17 mouse cellular contexts compared by ENCODE assay signal in genomic region chr10:21334349-21335105, GRCm38 (mm10). TPM values are rescaled to one million over a fixed set of nuclear protein-coding genes. Genes with fewer than 3 reads are reported as not detected.
A peak's percentile ranks its signal among the peaks of the same experiment; 100 is the strongest.
DNase-seq lines count a peak whose midpoint lies in the region; ATAC-seq lines count a peak whose summit lies in the region.
"Had no signal": no experiment of that assay in that cellular context is flagged by ENCODE, and none has a peak within 500 bp of the region (broad histone marks: within the 10 kb centered on the region; RNA-seq: fewer than 3 reads in every experiment).

No protein-coding gene starts in this region.

- intact Hi-C loops in heart, postnatal 14 days (cut with DNase I) = no loop called here

- H3K27me3 ChIP-seq in heart, embryonic 12.5 days (replicated peaks) = no peaks in the 10 kb centered on the region
- H3K27me3 ChIP-seq: heart, embryonic 13.5 days; midbrain, embryonic 12.5 days had no signal

- H3K27ac ChIP-seq in heart, embryonic 12.5 days (ENCODE audit: poor library complexity, severe bottlenecking) = no peak overlapping the region
- H3K27ac ChIP-seq: heart, embryonic 13.5 days; layer of hippocampus, adult 2 months; midbrain, embryonic 12.5 days had no signal

- H3K9ac ChIP-seq in heart, embryonic 12.5 days = no peak overlapping the region
- H3K9ac ChIP-seq: heart, embryonic 13.5 days; liver, postnatal 0 days; midbrain, embryonic 12.5 days had no signal

- DNase-seq in heart, postnatal 14 days = no peak
- peak; percentile 6 for DNase-seq in lung, postnatal 36 days
- no peak for DNase-seq in lung, postnatal 10 days
- DNase-seq in thymus, postnatal 4 days = no peak
- no peak for DNase-seq in kidney, postnatal 10 days
- DNase-seq: cerebellum, adult 9-10 months; kidney, adult 2 months; liver, postnatal 0 days; retina, postnatal 1 day; thymus, adult 2 months had no signal

- no peak overlapping the region for H3K4me3 ChIP-seq in heart, embryonic 12.5 days
- H3K4me3 ChIP-seq: erythroblast, embryonic 14.5 days; heart, embryonic 13.5 days; layer of hippocampus, adult 2 months; midbrain, embryonic 12.5 days had no signal

- WGBS in heart, embryonic 12.5 days = 55% methylated on average over 7 of the region's 7 CpGs

- no peak overlapping the region for H3K4me2 ChIP-seq in heart, embryonic 12.5 days
- H3K4me2 ChIP-seq: heart, embryonic 13.5 days; midbrain, embryonic 12.5 days had no signal

- peaks cover 5% of the 10 kb centered on the region for H3K9me3 ChIP-seq in heart, embryonic 12.5 days (replicated peaks)
- H3K9me3 ChIP-seq: heart, embryonic 13.5 days had no signal

- peaks cover 4% of the 10 kb centered on the region; the same call in 1 of the 2 replicates for H3K4me1 ChIP-seq in heart, embryonic 12.5 days (replicated peaks)
- H3K4me1 ChIP-seq: midbrain, embryonic 12.5 days had no signal

- peaks cover 42% of the 10 kb centered on the region for H3K36me3 ChIP-seq in heart, embryonic 12.5 days

- ATAC-seq in heart, embryonic 12.5 days (ENCODE audit: insufficient number of reproducible peaks, low FRiP score) = peak; percentile 57; the same call in 1 of the 2 replicates
- 0 out of 2 replicates have a peak, but pooled peaks have one; percentile 28 for ATAC-seq in erythroid progenitor cell, adult 5-6 weeks (replicated peaks; ENCODE audit: low FRiP score, poor library complexity, severe bottlenecking)
- ATAC-seq: liver, postnatal 0 days had no signal

RNA-seq across cellular contexts. Expression of gene Hbs1l, which starts 38.7 kb away (rescaled TPM):
- 77.0 and 81.6 TPM in 2 replicates for polyA plus RNA-seq in heart, embryonic 12.5 days (2016; fragmentation: Nextera tagmentation; extraction: Ambion mirVana)
- total RNA-seq in heart, postnatal 14 days (2021) = 10 to 100 TPM; 63.3 to 64.1 TPM
- 85.9 and 87.6 TPM in 2 replicates for total RNA-seq in erythroid progenitor cell, adult 5-6 weeks (2015; ENCODE audit: low replicate concordance)
- total RNA-seq in erythroid progenitor cell, adult 5-6 weeks (2017; ENCODE audit: low replicate concordance) = 76.3 and 120 TPM in 2 replicates

RNA-seq across cellular contexts. Expression of gene Aldh8a1, which starts 42.6 kb away (rescaled TPM):
- polyA plus RNA-seq in heart, embryonic 12.5 days (2016; fragmentation: Nextera tagmentation; extraction: Ambion mirVana) = 0.38 TPM in 1 of 2 replicates, not detected in the other
- not detected for total RNA-seq in heart, postnatal 14 days (2021)
- not detected in 2 replicates for total RNA-seq in erythroid progenitor cell, adult 5-6 weeks (2015; ENCODE audit: low replicate concordance)
- total RNA-seq in erythroid progenitor cell, adult 5-6 weeks (2017; ENCODE audit: low replicate concordance) = not detected in 2 replicates
- polyA plus RNA-seq: erythroblast, embryonic 14.5 days; heart, embryonic 13.5 days; neural tube, embryonic 11.5 days had no signal
